Mouse (Mus musculus): ENCODE measurements at regions not wholly inside any gene's neighbourhood (a gene's known extent, or its start where the extent isn't known, plus 50 kb on each side); places are given as distances from the start of the nearest gene placed in this dataset.
A peak's percentile ranks its signal among the peaks of the same experiment; 100 is the strongest.

- H3K9me3 ChIP-seq = no peaks in the 10 kb centered on the region
- 93% methylated on average over 5 of the region's 5 CpGs for WGBS
Observed at GRCm38 (mm10) chr8:26362366-26362765, 243.0 kb downstream of the Gm45692 start.

GRCm38 (mm10) chr8:26363616-26364015 lies 244.3 kb downstream of the Gm45692 start:
- Histone ChIP-seq H3K27ac (no peak overlapping the region), H3K9me3 (no peaks in the 10 kb centered on the region), H3K9ac (no peak overlapping the region), H3K4me3 (no peak overlapping the region), H3K4me2 (replicated peaks) (no peak overlapping the region), H3K27me3 (no peaks in the 10 kb centered on the region), H3K36me3 (no peaks in the 10 kb centered on the region), H3K4me1 (peaks cover 4% of the 10 kb centered on the region; the same call in 1 of the 2 replicates)
- 79% methylated on average over 4 of the region's 4 CpGs for WGBS
- ATAC-seq (ENCODE audit: insufficient number of reproducible peaks, insufficient read depth, low FRiP score, low TSS enrichment) = no peak

More at GRCm38 (mm10) chr8:26362366-26362765, 243.0 kb downstream of the Gm45692 start:
- no peaks in the 10 kb centered on the region for H3K27me3 ChIP-seq
- no peak overlapping the region for H3K4me3 ChIP-seq
- H3K4me2 ChIP-seq (replicated peaks) = no peak overlapping the region
- no peak for ATAC-seq (ENCODE audit: insufficient number of reproducible peaks, insufficient read depth, low FRiP score, low TSS enrichment)
- H3K9ac ChIP-seq = no peak overlapping the region
- H3K4me1 ChIP-seq = peaks cover 4% of the 10 kb centered on the region; the same call in 1 of the 2 replicates
- no peak overlapping the region for H3K27ac ChIP-seq
- H3K36me3 ChIP-seq = no peaks in the 10 kb centered on the region

GRCm38 (mm10) chr8:26364637-26365036 lies 245.3 kb downstream of the Gm45692 start:
- Histone ChIP-seq H3K4me2 (replicated peaks) (no peak overlapping the region), H3K27ac (no peak overlapping the region), H3K36me3 (no peaks in the 10 kb centered on the region), H3K4me1 (no peaks in the 10 kb centered on the region), H3K9ac (no peak overlapping the region), H3K4me3 (no peak overlapping the region), H3K9me3 (no peaks in the 10 kb centered on the region), H3K27me3 (no peaks in the 10 kb centered on the region)
- 59% methylated on average over 4 of the region's 4 CpGs for WGBS
- ATAC-seq (ENCODE audit: insufficient number of reproducible peaks, insufficient read depth, low FRiP score, low TSS enrichment) = no peak

GRCm38 (mm10) chr8:26380668-26381067 lies 261.3 kb downstream of the Gm45692 start:
- 33% methylated on average over 3 of the region's 3 CpGs for WGBS

GRCm38 (mm10) chr8:26382426-26382825 lies 263.1 kb downstream of the Gm45692 start:
- Histone ChIP-seq H3K4me2 (replicated peaks) (no peak overlapping the region), H3K27ac (no peak overlapping the region), H3K9me3 (0 out of 2 replicates have a peak, but pooled peaks cover 3% of the 10 kb centered on the region), H3K9ac (no peak overlapping the region), H3K4me1 (peaks cover 10% of the 10 kb centered on the region; the same call in 1 of the 2 replicates), H3K36me3 (no peaks in the 10 kb centered on the region), H3K27me3 (no peaks in the 10 kb centered on the region), H3K4me3 (no peak overlapping the region)
- no peak for ATAC-seq (ENCODE audit: insufficient number of reproducible peaks, insufficient read depth, low FRiP score, low TSS enrichment)
- WGBS = 86% methylated on average over 7 of the region's 7 CpGs

More at GRCm38 (mm10) chr8:26380668-26381067, 261.3 kb downstream of the Gm45692 start:
- no peak overlapping the region for H3K4me3 ChIP-seq
- ATAC-seq (ENCODE audit: insufficient number of reproducible peaks, insufficient read depth, low FRiP score, low TSS enrichment) = no peak
- no peaks in the 10 kb centered on the region for H3K36me3 ChIP-seq
- H3K27me3 ChIP-seq = no peaks in the 10 kb centered on the region
- H3K4me2 ChIP-seq (replicated peaks) = no peak overlapping the region
- peaks cover 10% of the 10 kb centered on the region; the same call in 1 of the 2 replicates for H3K4me1 ChIP-seq
- 0 out of 2 replicates have a peak, but pooled peaks cover 3% of the 10 kb centered on the region for H3K9me3 ChIP-seq
- H3K9ac ChIP-seq = no peak overlapping the region
- H3K27ac ChIP-seq = no peak overlapping the region

GRCm38 (mm10) chr8:26383886-26384285 lies 264.6 kb downstream of the Gm45692 start:
- 41% methylated on average over 3 of the region's 3 CpGs for WGBS
- Histone ChIP-seq H3K9me3 (no peaks in the 10 kb centered on the region), H3K4me3 (no peak overlapping the region), H3K4me2 (replicated peaks) (no peak overlapping the region), H3K9ac (no peak overlapping the region), H3K4me1 (peaks cover 10% of the 10 kb centered on the region; the same call in 1 of the 2 replicates), H3K27ac (no peak overlapping the region), H3K36me3 (no peaks in the 10 kb centered on the region), H3K27me3 (no peaks in the 10 kb centered on the region)
- no peak for ATAC-seq (ENCODE audit: insufficient number of reproducible peaks, insufficient read depth, low FRiP score, low TSS enrichment)

GRCm38 (mm10) chr8:26384305-26384993 lies 265.1 kb downstream of the Gm45692 start:
- Histone ChIP-seq H3K36me3 (no peaks in the 10 kb centered on the region), H3K9me3 (no peaks in the 10 kb centered on the region), H3K4me3 (no peak overlapping the region), H3K27ac (no peak overlapping the region), H3K9ac (no peak overlapping the region), H3K4me2 (replicated peaks) (no peak overlapping the region), H3K4me1 (peaks cover 10% of the 10 kb centered on the region; the same call in 1 of the 2 replicates), H3K27me3 (no peaks in the 10 kb centered on the region)
- WGBS = 5% methylated on average over 3 of the region's 3 CpGs
- ATAC-seq (ENCODE audit: insufficient number of reproducible peaks, insufficient read depth, low FRiP score, low TSS enrichment) = peak; percentile 69; the same call in 1 of the 2 replicates

GRCm38 (mm10) chr8:26384994-26385345 lies 265.6 kb downstream of the Gm45692 start:
- no peak overlapping the region for H3K27ac ChIP-seq
- no peaks in the 10 kb centered on the region for H3K9me3 ChIP-seq
- H3K36me3 ChIP-seq = no peaks in the 10 kb centered on the region
- H3K9ac ChIP-seq = no peak overlapping the region
- 25% methylated on average over 6 of the region's 6 CpGs for WGBS
- ATAC-seq (ENCODE audit: insufficient number of reproducible peaks, insufficient read depth, low FRiP score, low TSS enrichment) = no peak
- no peaks in the 10 kb centered on the region for H3K27me3 ChIP-seq
- no peak overlapping the region for H3K4me3 ChIP-seq
- no peak overlapping the region for H3K4me2 ChIP-seq (replicated peaks)
- H3K4me1 ChIP-seq = peaks cover 10% of the 10 kb centered on the region; the same call in 1 of the 2 replicates

- Histone ChIP-seq H3K4me3 (no peak overlapping the region), H3K27me3 (no peaks in the 10 kb centered on the region), H3K9ac (no peak overlapping the region), H3K9me3 (no peaks in the 10 kb centered on the region), H3K36me3 (no peaks in the 10 kb centered on the region), H3K4me2 (replicated peaks) (no peak overlapping the region), H3K27ac (no peak overlapping the region), H3K4me1 (no peaks in the 10 kb centered on the region)
- no peak for ATAC-seq (ENCODE audit: insufficient number of reproducible peaks, insufficient read depth, low FRiP score, low TSS enrichment)
- 76% methylated on average over 6 of the region's 6 CpGs for WGBS
Observed at GRCm38 (mm10) chr8:26395061-26395460, 275.7 kb downstream of the Gm45692 start.

- H3K27ac ChIP-seq = no peak overlapping the region
- no peak overlapping the region for H3K9ac ChIP-seq
- H3K4me3 ChIP-seq = no peak overlapping the region
- ATAC-seq (ENCODE audit: insufficient number of reproducible peaks, insufficient read depth, low FRiP score, low TSS enrichment) = 0 out of 2 replicates have a peak, but pooled peaks have one; percentile 52
- no peaks in the 10 kb centered on the region for H3K36me3 ChIP-seq
- H3K4me2 ChIP-seq (replicated peaks) = no peak overlapping the region
- H3K4me1 ChIP-seq = no peaks in the 10 kb centered on the region
- H3K9me3 ChIP-seq = no peaks in the 10 kb centered on the region
- 80% methylated on average over 6 of the region's 6 CpGs for WGBS
- H3K27me3 ChIP-seq = no peaks in the 10 kb centered on the region
Observed at GRCm38 (mm10) chr8:26420002-26420401, 300.7 kb downstream of the Gm45692 start.

GRCm38 (mm10) chr8:26420536-26420935 lies 301.2 kb downstream of the Gm45692 start:
- Histone ChIP-seq H3K36me3 (no peaks in the 10 kb centered on the region), H3K4me2 (replicated peaks) (no peak overlapping the region), H3K9me3 (no peaks in the 10 kb centered on the region), H3K27ac (no peak overlapping the region), H3K4me3 (no peak overlapping the region), H3K4me1 (no peaks in the 10 kb centered on the region), H3K9ac (no peak overlapping the region), H3K27me3 (no peaks in the 10 kb centered on the region)
- ATAC-seq (ENCODE audit: insufficient number of reproducible peaks, insufficient read depth, low FRiP score, low TSS enrichment) = no peak
- WGBS = 88% methylated on average over 10 of the region's 10 CpGs

- no peak overlapping the region for H3K27ac ChIP-seq
- H3K4me2 ChIP-seq (replicated peaks) = no peak overlapping the region
- no peak overlapping the region for H3K4me3 ChIP-seq
- H3K9ac ChIP-seq = no peak overlapping the region
- no peaks in the 10 kb centered on the region for H3K27me3 ChIP-seq
- ATAC-seq (ENCODE audit: insufficient number of reproducible peaks, insufficient read depth, low FRiP score, low TSS enrichment) = no peak
- 93% methylated on average over 7 of the region's 7 CpGs for WGBS
- H3K9me3 ChIP-seq = no peaks in the 10 kb centered on the region
- H3K4me1 ChIP-seq = no peaks in the 10 kb centered on the region
- H3K36me3 ChIP-seq = no peaks in the 10 kb centered on the region
Observed at GRCm38 (mm10) chr8:26427311-26427710, 308.0 kb downstream of the Gm45692 start.

Data from embryonic facial prominence, embryonic 12.5 days (tissue).